Mouse (Mus musculus): ENCODE data around the gene Bard1. TPM values are rescaled to one million over a fixed set of nuclear protein-coding genes. Genes with fewer than 3 reads are reported as not detected.

Bard1 gene
- polyA plus RNA-seq, 1 experiment from 2014 or later = 2.7 TPM

DNA sequence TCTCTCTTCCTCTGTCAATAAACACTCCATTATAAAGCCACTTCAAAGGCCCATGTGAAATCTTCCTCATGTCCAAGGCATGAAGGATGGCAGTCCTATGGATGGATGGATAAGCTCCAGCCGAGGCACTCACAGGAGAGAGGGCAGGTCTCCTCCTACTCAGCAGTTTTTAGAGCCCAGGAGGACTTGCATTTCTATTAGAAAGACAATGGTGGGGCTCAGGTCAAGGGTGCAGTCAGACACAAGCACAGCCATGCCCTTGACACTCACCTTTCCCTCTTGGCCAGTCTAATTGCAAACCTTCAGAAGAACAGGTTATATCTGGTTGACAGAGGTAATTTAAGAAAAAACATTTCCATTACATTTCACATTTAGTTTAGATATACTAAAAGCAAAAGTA, 67.4 kb downstream of the Bard1 start:
- Histone ChIP-seq H3K4me3 (ENCODE audit: low read depth, low read length) (no peak overlapping the region), H3K4me2 (replicated peaks; ENCODE audit: low read depth, low read length) (no peak overlapping the region), H3K4me1 (replicated peaks; ENCODE audit: control insufficient read depth, insufficient read depth, low read length) (no peaks in the 10 kb centered on the region), H3K27ac (ENCODE audit: low read depth, low read length) (no peak overlapping the region), H3K27me3 (ENCODE audit: control insufficient read depth, insufficient read depth, low read length) (no peaks in the 10 kb centered on the region), H3K9me3 (ENCODE audit: control insufficient read depth, low read length) (no peaks in the 10 kb centered on the region), H3K9ac (ENCODE audit: low read depth, low read length) (no peak overlapping the region), H3K36me3 (ENCODE audit: control insufficient read depth, insufficient read depth, low read length) (no peaks in the 10 kb centered on the region)
- ATAC-seq (ENCODE audit: low FRiP score) = no peak
- DNase-seq (ENCODE audit: low spot score) = no peak
- 65% methylated on average over 1 of the region's 1 CpGs for WGBS

DNA sequence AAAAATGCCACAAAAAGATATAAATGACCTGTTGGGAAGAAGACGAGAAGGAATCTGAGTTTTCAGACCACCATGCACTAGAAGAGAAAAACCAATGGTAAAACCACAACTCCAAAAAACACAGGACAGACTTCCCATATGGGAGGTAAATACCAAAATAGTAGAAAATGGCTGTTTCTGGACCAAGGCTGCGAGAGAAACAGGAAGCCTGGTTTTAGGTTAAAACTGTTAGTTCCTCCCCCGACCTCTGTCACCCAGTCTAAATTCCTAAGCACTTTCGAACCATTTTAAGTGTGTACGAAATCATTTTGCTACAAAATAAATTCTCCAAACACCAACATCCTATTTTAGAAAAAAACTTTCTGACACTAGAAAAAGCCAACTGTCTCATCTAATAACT, 80.2 kb downstream of the Bard1 start:
- no peaks in the 10 kb centered on the region for H3K4me1 ChIP-seq (replicated peaks; ENCODE audit: control insufficient read depth, insufficient read depth, low read length)
- H3K4me3 ChIP-seq (ENCODE audit: low read depth, low read length) = no peak overlapping the region
- ATAC-seq (ENCODE audit: low FRiP score) = no peak
- H3K9me3 ChIP-seq (ENCODE audit: control insufficient read depth, low read length) = no peaks in the 10 kb centered on the region
- WGBS = 88% methylated on average over 5 of the region's 5 CpGs
- no peak overlapping the region for H3K4me2 ChIP-seq (replicated peaks; ENCODE audit: low read depth, low read length)
- no peaks in the 10 kb centered on the region for H3K27me3 ChIP-seq (ENCODE audit: control insufficient read depth, insufficient read depth, low read length)
- no peak overlapping the region for H3K27ac ChIP-seq (ENCODE audit: low read depth, low read length)
- DNase-seq (ENCODE audit: low spot score) = no peak
- H3K9ac ChIP-seq (ENCODE audit: low read depth, low read length) = no peak overlapping the region
- H3K36me3 ChIP-seq (ENCODE audit: control insufficient read depth, insufficient read depth, low read length) = no peaks in the 10 kb centered on the region

DNA sequence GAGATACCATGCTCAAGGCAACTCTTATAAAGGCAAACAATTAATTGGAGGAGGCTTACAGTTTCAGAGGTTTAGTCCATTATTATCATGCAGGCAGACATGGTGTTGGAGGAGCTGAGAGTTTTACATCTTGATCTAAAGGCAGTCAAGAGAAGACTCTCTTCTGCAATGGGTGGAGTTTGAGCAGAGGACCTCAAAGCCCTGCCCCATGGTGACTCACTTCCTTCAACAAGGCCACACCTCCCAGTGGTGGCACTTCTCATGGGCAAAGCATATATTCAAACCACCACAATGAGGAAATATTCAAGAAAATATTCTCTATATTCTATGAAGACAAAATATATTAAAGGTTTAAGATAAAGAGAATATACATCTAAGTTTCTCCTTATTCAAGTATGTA, 88.6 kb downstream of the Bard1 start:
- no peaks in the 10 kb centered on the region for H3K36me3 ChIP-seq (ENCODE audit: control insufficient read depth, insufficient read depth, low read length)
- ATAC-seq (ENCODE audit: low FRiP score) (no peak), DNase-seq (ENCODE audit: low spot score) (no peak)
- H3K27ac ChIP-seq (ENCODE audit: low read depth, low read length) = no peak overlapping the region
- no peaks in the 10 kb centered on the region for H3K9me3 ChIP-seq (ENCODE audit: control insufficient read depth, low read length)
- H3K4me2 ChIP-seq (replicated peaks; ENCODE audit: low read depth, low read length) = no peak overlapping the region
- H3K9ac ChIP-seq (ENCODE audit: low read depth, low read length) = no peak overlapping the region
- no peaks in the 10 kb centered on the region for H3K4me1 ChIP-seq (replicated peaks; ENCODE audit: control insufficient read depth, insufficient read depth, low read length)
- H3K27me3 ChIP-seq (ENCODE audit: control insufficient read depth, insufficient read depth, low read length) = no peaks in the 10 kb centered on the region
- H3K4me3 ChIP-seq (ENCODE audit: low read depth, low read length) = no peak overlapping the region

DNA sequence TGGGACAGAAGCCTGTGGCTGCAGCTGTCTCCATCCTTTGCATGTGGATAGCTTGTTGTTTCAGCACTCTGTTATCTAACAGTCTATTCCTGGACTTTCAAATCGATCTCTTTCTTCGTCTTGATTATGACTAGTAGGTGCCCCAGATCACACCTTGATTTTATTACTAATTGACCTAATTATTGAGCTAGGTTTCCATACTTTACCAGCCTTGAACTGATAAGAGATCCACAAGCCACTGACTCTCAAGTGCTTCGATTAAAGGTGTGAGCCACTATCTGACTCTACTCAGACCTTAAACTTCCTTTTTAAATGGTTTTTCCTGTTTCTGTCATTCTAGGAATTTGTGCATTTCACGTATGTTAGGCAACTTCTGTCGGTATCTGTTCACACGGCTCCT, 96.9 kb downstream of the Bard1 start:
- no peaks in the 10 kb centered on the region for H3K27me3 ChIP-seq (ENCODE audit: control insufficient read depth, insufficient read depth, low read length)
- WGBS = 86% methylated on average over 6 of the region's 6 CpGs
- H3K4me3 ChIP-seq (ENCODE audit: low read depth, low read length) = no peak overlapping the region
- H3K9me3 ChIP-seq (ENCODE audit: control insufficient read depth, low read length) = no peaks in the 10 kb centered on the region
- H3K27ac ChIP-seq (ENCODE audit: low read depth, low read length) = no peak overlapping the region
- H3K36me3 ChIP-seq (ENCODE audit: control insufficient read depth, insufficient read depth, low read length) = no peaks in the 10 kb centered on the region
- DNase-seq (ENCODE audit: low spot score) = no peak
- no peaks in the 10 kb centered on the region for H3K4me1 ChIP-seq (replicated peaks; ENCODE audit: control insufficient read depth, insufficient read depth, low read length)
- no peak overlapping the region for H3K4me2 ChIP-seq (replicated peaks; ENCODE audit: low read depth, low read length)
- ATAC-seq (ENCODE audit: low FRiP score) = no peak
- H3K9ac ChIP-seq (ENCODE audit: low read depth, low read length) = no peak overlapping the region

DNA sequence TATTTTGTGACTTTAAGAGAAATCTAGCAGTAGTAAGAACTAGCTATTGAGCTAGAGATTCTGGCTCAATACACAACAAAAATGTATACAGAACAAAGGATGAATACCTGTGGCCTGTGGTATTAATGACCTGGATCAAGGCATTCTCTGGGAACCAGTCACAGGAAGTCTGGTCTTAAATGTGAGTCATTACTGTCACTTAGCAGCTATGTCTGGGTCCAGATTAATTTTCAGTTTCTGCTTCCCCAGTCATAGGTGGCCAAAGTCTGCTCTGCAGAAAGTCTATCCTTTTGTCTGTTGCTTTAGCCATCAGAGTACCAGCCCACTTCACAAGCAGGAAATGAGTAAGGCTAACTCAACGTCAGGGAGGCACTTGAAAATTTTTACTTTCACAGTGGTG, 98.8 kb downstream of the Bard1 start:
- DNase-seq (ENCODE audit: low spot score) (no peak), ATAC-seq (ENCODE audit: low FRiP score) (no peak)
- 71% methylated on average over 1 of the region's 1 CpGs for WGBS
- Histone ChIP-seq H3K36me3 (ENCODE audit: control insufficient read depth, insufficient read depth, low read length) (no peaks in the 10 kb centered on the region), H3K4me2 (replicated peaks; ENCODE audit: low read depth, low read length) (no peak overlapping the region), H3K4me3 (ENCODE audit: low read depth, low read length) (no peak overlapping the region), H3K9ac (ENCODE audit: low read depth, low read length) (no peak overlapping the region), H3K27ac (ENCODE audit: low read depth, low read length) (no peak overlapping the region), H3K27me3 (ENCODE audit: control insufficient read depth, insufficient read depth, low read length) (no peaks in the 10 kb centered on the region), H3K4me1 (replicated peaks; ENCODE audit: control insufficient read depth, insufficient read depth, low read length) (no peaks in the 10 kb centered on the region), H3K9me3 (ENCODE audit: control insufficient read depth, low read length) (no peaks in the 10 kb centered on the region)

DNA sequence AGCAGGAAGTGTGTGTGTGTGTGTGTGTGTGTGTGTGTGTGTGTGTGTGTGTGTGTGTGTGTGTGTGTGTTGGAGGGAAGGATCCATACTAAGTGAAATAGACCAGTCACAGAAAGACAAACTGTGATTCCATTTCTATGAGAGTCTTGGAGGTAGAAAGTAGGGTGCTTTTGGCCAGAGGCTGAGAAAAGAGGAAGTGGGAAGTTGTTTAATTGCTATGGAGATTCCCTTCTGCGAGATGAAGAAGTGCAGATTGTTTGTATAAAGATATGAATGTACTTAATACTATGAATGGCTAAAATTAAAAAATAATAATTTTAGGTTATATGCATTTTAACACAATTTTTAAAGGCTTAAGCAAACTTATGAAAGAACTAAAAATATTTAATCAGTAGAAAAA, 99.2 kb downstream of the Bard1 start:
- ATAC-seq (ENCODE audit: low FRiP score) (no peak), DNase-seq (ENCODE audit: low spot score) (no peak)
- no peak overlapping the region for H3K9ac ChIP-seq (ENCODE audit: low read depth, low read length)
- H3K4me3 ChIP-seq (ENCODE audit: low read depth, low read length) = no peak overlapping the region
- no peaks in the 10 kb centered on the region for H3K4me1 ChIP-seq (replicated peaks; ENCODE audit: control insufficient read depth, insufficient read depth, low read length)
- no peaks in the 10 kb centered on the region for H3K27me3 ChIP-seq (ENCODE audit: control insufficient read depth, insufficient read depth, low read length)
- WGBS = 77% methylated on average over 1 of the region's 1 CpGs
- H3K36me3 ChIP-seq (ENCODE audit: control insufficient read depth, insufficient read depth, low read length) = no peaks in the 10 kb centered on the region
- H3K27ac ChIP-seq (ENCODE audit: low read depth, low read length) = no peak overlapping the region
- H3K4me2 ChIP-seq (replicated peaks; ENCODE audit: low read depth, low read length) = no peak overlapping the region
- no peaks in the 10 kb centered on the region for H3K9me3 ChIP-seq (ENCODE audit: control insufficient read depth, low read length)

DNA sequence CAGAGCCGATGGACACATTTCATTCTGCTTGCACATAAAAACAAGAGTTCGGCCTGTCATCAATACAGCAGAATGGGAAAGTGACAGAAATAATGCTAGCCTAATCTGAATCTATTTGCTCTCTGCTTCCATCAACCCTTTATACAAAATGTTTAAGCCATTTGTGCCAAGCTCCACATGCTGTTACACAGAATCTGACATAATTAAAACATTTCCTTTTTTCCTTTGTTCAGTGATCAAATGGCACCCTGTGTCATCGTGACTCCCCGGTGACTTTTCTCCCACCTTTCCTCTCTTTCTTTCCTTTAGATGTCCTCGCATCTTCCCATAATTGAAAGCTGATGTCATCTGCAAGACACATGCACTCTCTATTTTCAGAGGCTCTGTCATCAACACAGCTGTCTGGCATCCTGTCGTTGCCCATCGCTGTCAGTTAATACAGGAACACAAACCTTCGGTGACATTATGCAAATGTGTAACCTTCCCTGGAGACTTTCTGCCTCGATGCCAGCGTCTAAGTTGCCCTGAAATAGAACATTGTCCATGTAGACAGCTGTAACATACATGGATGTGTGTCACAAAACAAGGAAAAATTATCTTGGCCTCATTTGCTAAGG, 105.5 kb downstream of the Bard1 start:
- DNase-seq (ENCODE audit: low spot score) (no peak), ATAC-seq (ENCODE audit: low FRiP score) (no peak)
- H3K27ac ChIP-seq (ENCODE audit: low read depth, low read length) = no peak overlapping the region
- no peaks in the 10 kb centered on the region for H3K27me3 ChIP-seq (ENCODE audit: control insufficient read depth, insufficient read depth, low read length)
- no peaks in the 10 kb centered on the region for H3K36me3 ChIP-seq (ENCODE audit: control insufficient read depth, insufficient read depth, low read length)
- 60% methylated on average over 10 of the region's 10 CpGs for WGBS
- H3K4me3 ChIP-seq (ENCODE audit: low read depth, low read length) = no peak overlapping the region
- H3K9ac ChIP-seq (ENCODE audit: low read depth, low read length) = no peak overlapping the region
- no peak overlapping the region for H3K4me2 ChIP-seq (replicated peaks; ENCODE audit: low read depth, low read length)
- no peaks in the 10 kb centered on the region for H3K4me1 ChIP-seq (replicated peaks; ENCODE audit: control insufficient read depth, insufficient read depth, low read length)
- H3K9me3 ChIP-seq (ENCODE audit: control insufficient read depth, low read length) = no peaks in the 10 kb centered on the region

DNA sequence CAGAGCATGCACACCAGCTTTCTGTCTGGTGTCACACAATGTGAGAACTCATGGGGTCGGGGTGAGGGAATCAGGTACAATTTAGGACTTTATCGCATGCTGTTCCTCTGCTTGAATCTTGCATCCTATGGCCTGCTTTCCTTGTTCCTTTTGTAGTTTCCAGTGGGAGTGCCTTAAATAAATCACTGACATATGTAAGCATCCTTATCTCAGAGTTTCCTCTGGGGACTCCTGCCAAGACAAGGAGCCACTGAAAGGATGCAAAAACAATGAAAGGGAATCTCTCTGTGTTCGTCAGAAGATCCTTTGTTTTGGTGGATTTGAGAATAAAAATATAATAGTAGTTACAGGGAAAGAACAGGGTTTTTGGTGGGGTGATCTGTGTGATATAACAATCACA, 106.2 kb downstream of the Bard1 start:
- DNase-seq (ENCODE audit: low spot score) = no peak
- WGBS = 61% methylated on average over 3 of the region's 3 CpGs
- no peaks in the 10 kb centered on the region for H3K4me1 ChIP-seq (replicated peaks; ENCODE audit: control insufficient read depth, insufficient read depth, low read length)

More for the DNA sequence above, 106.2 kb downstream of the Bard1 start:
- Histone ChIP-seq H3K27me3 (ENCODE audit: control insufficient read depth, insufficient read depth, low read length) (no peaks in the 10 kb centered on the region), H3K27ac (ENCODE audit: low read depth, low read length) (no peak overlapping the region), H3K9me3 (ENCODE audit: control insufficient read depth, low read length) (no peaks in the 10 kb centered on the region), H3K9ac (ENCODE audit: low read depth, low read length) (no peak overlapping the region), H3K36me3 (ENCODE audit: control insufficient read depth, insufficient read depth, low read length) (no peaks in the 10 kb centered on the region), H3K4me3 (ENCODE audit: low read depth, low read length) (no peak overlapping the region), H3K4me2 (replicated peaks; ENCODE audit: low read depth, low read length) (no peak overlapping the region)
- no peak for ATAC-seq (ENCODE audit: low FRiP score)
